Mouse (Mus musculus): ENCODE data around the gene Cacna2d3. TPM values are rescaled to one million over a fixed set of nuclear protein-coding genes. Genes with fewer than 3 reads are reported as not detected.

The Cacna2d3 gene
- total and polyA plus RNA-seq, 3 experiments, result not detected

- Histone ChIP-seq H3K4me3 (ENCODE audit: control insufficient read depth in 1 of 2, insufficient read depth in 1 of 2, low read depth in 2 of 2, low read length in 2 of 2) (no peak overlapping the region), H3K27me3 (ENCODE audit: control insufficient read depth in 1 of 2, insufficient read depth in 2 of 2, low read length in 2 of 2) (no peaks in the 10 kb centered on the region), H3K27ac (ENCODE audit: control insufficient read depth, low read depth, low read length) (no peak overlapping the region), H3K4me1 (ENCODE audit: control insufficient read depth in 1 of 2, insufficient read depth in 2 of 2, low read length in 2 of 2) (no peaks in the 10 kb centered on the region), H3K36me3 (ENCODE audit: control insufficient read depth in 1 of 2, insufficient read depth in 2 of 2, low read length in 2 of 2) (no peaks in the 10 kb centered on the region), H3K9me3 (replicated peaks; ENCODE audit: insufficient read depth, low read length) (no peaks in the 10 kb centered on the region), H3K9ac (ENCODE audit: control insufficient read depth, low read depth, low read length, poor library complexity, severe bottlenecking) (no peak overlapping the region), H3K79me2 (ENCODE audit: control insufficient read depth, insufficient read depth, low read length, poor library complexity) (no peaks in the 10 kb centered on the region)
- no peak for DNase-seq (ENCODE audit: low read depth, low spot score)
- no peak for TF ChIP-seq ZC3H11A (IDR thresholded peaks at IDR 0.05; ENCODE audit: low read depth, low read length)
- no peak for TF ChIP-seq CTCF (IDR thresholded peaks at IDR 0.05 in 2 of 3, conservative IDR thresholded peaks at IDR 0.05 in 1 of 3; ENCODE audit: control insufficient read depth in 1 of 3, insufficient read depth in 1 of 3, low read depth in 2 of 3, low read length in 3 of 3, poor library complexity in 1 of 3, severe bottlenecking in 1 of 3)
- no peak for TF ChIP-seq SIN3A (IDR thresholded peaks at IDR 0.05; ENCODE audit: low read length)
- TF ChIP-seq MAX (IDR thresholded peaks at IDR 0.05; ENCODE audit: low read length), result no peak
- no peak for TF ChIP-seq SMC3 (IDR thresholded peaks at IDR 0.05; ENCODE audit: low read depth, low read length)
Measured at GRCm38 (mm10) chr14:29273890-29274289, 447.8 kb downstream of the Cacna2d3 start.

DNA sequence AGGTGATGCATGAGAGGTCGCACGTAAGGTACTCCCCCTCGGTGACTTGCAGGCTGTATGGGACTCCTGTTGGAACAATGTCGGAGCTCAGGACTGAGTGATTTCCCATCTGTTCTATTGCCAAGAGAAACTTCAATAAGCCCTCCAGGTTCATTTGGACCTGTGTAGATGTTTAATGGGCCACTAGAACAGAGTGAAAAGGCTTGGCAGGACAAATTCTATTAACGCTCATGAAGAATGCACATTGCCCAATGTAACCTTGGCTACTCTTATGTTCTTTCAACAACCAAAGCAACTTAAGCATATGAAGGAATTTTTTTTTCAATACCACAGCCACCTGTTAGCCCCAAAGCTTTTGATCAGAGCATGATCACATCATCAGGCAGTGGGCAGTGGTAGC lies 451.1 kb downstream of the Cacna2d3 start:
- DNase-seq (ENCODE audit: low read depth, low spot score), result no peak

GRCm38 (mm10) chr14:29269816-29270215 lies 451.8 kb downstream of the Cacna2d3 start:
- H3K4me3 ChIP-seq (ENCODE audit: control insufficient read depth in 1 of 2, insufficient read depth in 1 of 2, low read depth in 2 of 2, low read length in 2 of 2), result no peak overlapping the region
- H3K36me3 ChIP-seq (ENCODE audit: control insufficient read depth in 1 of 2, insufficient read depth in 2 of 2, low read length in 2 of 2), result no peaks in the 10 kb centered on the region
- no peaks in the 10 kb centered on the region for H3K79me2 ChIP-seq (ENCODE audit: control insufficient read depth, insufficient read depth, low read length, poor library complexity)
- H3K9ac ChIP-seq (ENCODE audit: control insufficient read depth, low read depth, low read length, poor library complexity, severe bottlenecking), result no peak overlapping the region
- no peak for DNase-seq (ENCODE audit: low read depth, low spot score)
- H3K4me1 ChIP-seq (ENCODE audit: control insufficient read depth in 1 of 2, insufficient read depth in 2 of 2, low read length in 2 of 2), result no peaks in the 10 kb centered on the region
- no peaks in the 10 kb centered on the region for H3K27me3 ChIP-seq (ENCODE audit: control insufficient read depth in 1 of 2, insufficient read depth in 2 of 2, low read length in 2 of 2)
- no peak overlapping the region for H3K27ac ChIP-seq (ENCODE audit: control insufficient read depth, low read depth, low read length)
- no peaks in the 10 kb centered on the region for H3K9me3 ChIP-seq (replicated peaks; ENCODE audit: insufficient read depth, low read length)
- no peak for TF ChIP-seq ETS1 (IDR thresholded peaks at IDR 0.05; ENCODE audit: low read depth, low read length)
- no peak for TF ChIP-seq USF1 (IDR thresholded peaks at IDR 0.05; ENCODE audit: low read depth, low read length)
- no peak for TF ChIP-seq E2F4 (IDR thresholded peaks at IDR 0.05; ENCODE audit: borderline replicate concordance, low read depth, low read length)
- TF ChIP-seq EP300 (IDR thresholded peaks at IDR 0.05; ENCODE audit: low read depth in 1 of 2, low read length in 2 of 2), result no peak
- no peak for TF ChIP-seq HCFC1 (IDR thresholded peaks at IDR 0.05; ENCODE audit: low read depth, low read length)
- TF ChIP-seq ZKSCAN1 (IDR thresholded peaks at IDR 0.05; ENCODE audit: low read depth, low read length), result no peak
- no peak for TF ChIP-seq JUND (IDR thresholded peaks at IDR 0.05; ENCODE audit: low read depth, low read length)
- TF ChIP-seq TAL1 (IDR thresholded peaks at IDR 0.05; ENCODE audit: low read length), result no peak
- no peak for TF ChIP-seq MXI1 (IDR thresholded peaks at IDR 0.05; ENCODE audit: low read depth, low read length)
- no peak for TF ChIP-seq RAD21 (IDR thresholded peaks at IDR 0.05; ENCODE audit: low read depth, low read length)
- no peak for TF ChIP-seq RCOR1 (IDR thresholded peaks at IDR 0.05; ENCODE audit: low read depth, low read length)

More for the DNA sequence above, 451.1 kb downstream of the Cacna2d3 start:
- Histone ChIP-seq H3K4me1 (ENCODE audit: control insufficient read depth in 1 of 2, insufficient read depth in 2 of 2, low read length in 2 of 2) (no peaks in the 10 kb centered on the region), H3K9ac (ENCODE audit: control insufficient read depth, low read depth, low read length, poor library complexity, severe bottlenecking) (no peak overlapping the region), H3K27ac (ENCODE audit: control insufficient read depth, low read depth, low read length) (no peak overlapping the region), H3K27me3 (ENCODE audit: control insufficient read depth in 1 of 2, insufficient read depth in 2 of 2, low read length in 2 of 2) (no peaks in the 10 kb centered on the region), H3K4me3 (ENCODE audit: control insufficient read depth in 1 of 2, insufficient read depth in 1 of 2, low read depth in 2 of 2, low read length in 2 of 2) (no peak overlapping the region), H3K79me2 (ENCODE audit: control insufficient read depth, insufficient read depth, low read length, poor library complexity) (no peaks in the 10 kb centered on the region), H3K36me3 (ENCODE audit: control insufficient read depth in 1 of 2, insufficient read depth in 2 of 2, low read length in 2 of 2) (no peaks in the 10 kb centered on the region), H3K9me3 (replicated peaks; ENCODE audit: insufficient read depth, low read length) (no peaks in the 10 kb centered on the region)
- no peak for TF ChIP-seq POLR2AphosphoS5 (IDR thresholded peaks at IDR 0.05; ENCODE audit: borderline replicate concordance, low read depth, low read length)
- no peak for TF ChIP-seq KAT2A (conservative IDR thresholded peaks at IDR 0.05; ENCODE audit: low read depth, low read length)
- TF ChIP-seq SMC3 (IDR thresholded peaks at IDR 0.05; ENCODE audit: low read depth, low read length), result no peak
- TF ChIP-seq TAL1 (IDR thresholded peaks at IDR 0.05; ENCODE audit: low read length), result no peak
- TF ChIP-seq MAZ (IDR thresholded peaks at IDR 0.05; ENCODE audit: low read depth, low read length), result no peak
- no peak for TF ChIP-seq ZMIZ1 (IDR thresholded peaks at IDR 0.05; ENCODE audit: low read depth, low read length)
- no peak for TF ChIP-seq TBP (IDR thresholded peaks at IDR 0.05; ENCODE audit: low read depth, low read length)
- no peak for TF ChIP-seq USF1 (IDR thresholded peaks at IDR 0.05; ENCODE audit: low read depth, low read length)
- TF ChIP-seq ZC3H11A (IDR thresholded peaks at IDR 0.05; ENCODE audit: low read depth, low read length), result no peak
- TF ChIP-seq GATA1 (IDR thresholded peaks at IDR 0.05; ENCODE audit: low read depth, low read length), result no peak

All from MEL (cell line).